Mouse (Mus musculus): ENCODE data around the gene G0s2.

GRCm38 (mm10) chr1:193305386-193305785, 32.4 kb upstream of the G0s2 start:
- TF ChIP-seq EP300 (IDR thresholded peaks at IDR 0.05; ENCODE audit: low read depth) (no peak), CTCF (IDR thresholded peaks at IDR 0.05; ENCODE audit: low read depth) (no peak)
